Mouse (Mus musculus): ENCODE measurements around the gene Olfr1423.

DNA sequence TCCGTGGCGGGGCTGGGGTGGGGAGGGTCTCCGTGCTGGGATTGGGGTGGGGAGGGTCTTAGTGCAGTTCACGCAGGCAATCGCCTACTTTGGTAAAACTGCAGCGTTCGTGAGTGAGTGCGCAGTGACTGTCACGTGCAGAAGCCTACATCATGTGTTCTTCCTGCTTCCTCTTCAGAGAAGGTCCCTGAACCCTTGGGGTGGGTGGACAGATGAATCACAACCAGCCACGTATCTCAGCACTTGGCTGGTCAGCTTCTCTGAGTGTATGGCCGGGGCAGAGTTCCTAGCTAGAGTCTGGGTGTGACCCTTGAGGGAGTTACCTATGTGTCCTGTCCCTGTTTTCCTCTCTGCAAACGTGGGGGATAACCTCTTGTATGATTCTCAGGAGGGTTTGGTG is 27.9 kb downstream of the Olfr1423 start:
- TF ChIP-seq POLR2A (IDR thresholded peaks at IDR 0.05; ENCODE audit: control insufficient read depth in 1 of 2, insufficient read depth in 1 of 2, low read depth in 1 of 2, low read length in 2 of 2, poor library complexity in 1 of 2) (peak in 1 of 2 experiments; percentile 44; a peak in 1 of 4 replicates), EP300 (IDR thresholded peaks at IDR 0.05; ENCODE audit: low read depth in 1 of 2, low read length in 2 of 2) (no peak), TAL1 (IDR thresholded peaks at IDR 0.05; ENCODE audit: low read length) (no peak), GABPA (IDR thresholded peaks at IDR 0.05; ENCODE audit: low read depth, low read length) (no peak), CTCF (IDR thresholded peaks at IDR 0.05 in 2 of 3, conservative IDR thresholded peaks at IDR 0.05 in 1 of 3; ENCODE audit: control insufficient read depth in 1 of 3, insufficient read depth in 1 of 3, low read depth in 2 of 3, low read length in 3 of 3, poor library complexity in 1 of 3, severe bottlenecking in 1 of 3) (no peak), USF1 (IDR thresholded peaks at IDR 0.05; ENCODE audit: low read depth, low read length) (no peak)
